Mouse (Mus musculus): ENCODE measurements around the gene Ddx56. TPM values are rescaled to one million over a fixed set of nuclear protein-coding genes. Genes with fewer than 3 reads are reported as not detected.

Gene Ddx56
- polyA plus RNA-seq, 1 experiment from 2014 or later: 80.5 TPM

Other genes with a start within 250 kb of the Ddx56 start
- 16.5 and 17.3 TPM in 2 replicates for gene Camk2b, start 201.4 kb downstream of the Ddx56 start, polyA plus RNA-seq (2016; fragmentation: Nextera tagmentation; extraction: Ambion mirVana)
- gene A730071L15Rik, start 67.7 kb downstream of the Ddx56 start, polyA plus RNA-seq (2016; fragmentation: Nextera tagmentation; extraction: Ambion mirVana): 0.40 and 0.41 TPM in 2 replicates
- 57.7 and 58.6 TPM in 2 replicates for gene Nudcd3, start 67.4 kb downstream of the Ddx56 start, polyA plus RNA-seq (2016; fragmentation: Nextera tagmentation; extraction: Ambion mirVana)
- 0.05 TPM in 1 of 2 replicates, not detected in the other for gene Npc1l1, start 37.6 kb downstream of the Ddx56 start, polyA plus RNA-seq (2016; fragmentation: Nextera tagmentation; extraction: Ambion mirVana)
- 140 and 144 TPM in 2 replicates for gene Tmed4, start 7.1 kb upstream of the Ddx56 start, polyA plus RNA-seq (2016; fragmentation: Nextera tagmentation; extraction: Ambion mirVana)
- gene Ogdh, start 23.9 kb upstream of the Ddx56 start, polyA plus RNA-seq (2016; fragmentation: Nextera tagmentation; extraction: Ambion mirVana): 100 and 101 TPM in 2 replicates
- 21.5 and 22.4 TPM in 2 replicates for gene Zmiz2, start 121.3 kb upstream of the Ddx56 start, polyA plus RNA-seq (2016; fragmentation: Nextera tagmentation; extraction: Ambion mirVana)
- 4,150 and 4,164 TPM in 2 replicates for gene Ppia, start 147.7 kb upstream of the Ddx56 start, polyA plus RNA-seq (2016; fragmentation: Nextera tagmentation; extraction: Ambion mirVana)
- 520 and 591 TPM in 2 replicates for gene H2afv, start 176.7 kb upstream of the Ddx56 start, polyA plus RNA-seq (2016; fragmentation: Nextera tagmentation; extraction: Ambion mirVana)
- gene Purb, start 208.1 kb upstream of the Ddx56 start, polyA plus RNA-seq (2016; fragmentation: Nextera tagmentation; extraction: Ambion mirVana): 17.2 and 18.3 TPM in 2 replicates